Mouse (Mus musculus) lung, postnatal 14 days (tissue): ENCODE data around the gene B3gnt9.

ENCODE experiments used
- DNase-seq: peaks from one replicate; pipeline ENCODE4 v3.0.0; 2021

B3gnt9 gene

GRCm38 (mm10) chr8:105281821-105282220 lies 26.9 kb upstream of the B3gnt9 start:
- DNase-seq: peak; percentile 64

GRCm38 (mm10) chr8:105280567-105280966 lies 25.6 kb upstream of the B3gnt9 start:
- no peak for DNase-seq

GRCm38 (mm10) chr8:105278911-105279334 lies 24.0 kb upstream of the B3gnt9 start:
- DNase-seq: peak; percentile 82

- peak; percentile 67 for DNase-seq
These were observed 21.6 kb upstream of the B3gnt9 start for GRCm38 (mm10) chr8:105276292-105277120.

- DNase-seq: no peak
These were observed 20.9 kb upstream of the B3gnt9 start, which contains the start of gene Nol3 for GRCm38 (mm10) chr8:105275840-105276239. Nol3 (plus strand) TSS chr8:105276140.

GRCm38 (mm10) chr8:105275387-105275786 lies 20.4 kb upstream of the B3gnt9 start:
- DNase-seq: no peak

- DNase-seq: no peak
These were observed 15.9 kb upstream of the B3gnt9 start for GRCm38 (mm10) chr8:105270916-105271186.

GRCm38 (mm10) chr8:105270101-105270915 lies 15.4 kb upstream of the B3gnt9 start:
- no peak for DNase-seq

- DNase-seq: peak; percentile 75
These were observed 14.6 kb upstream of the B3gnt9 start, which contains the start of gene Hsf4 for GRCm38 (mm10) chr8:105269461-105269947. Hsf4 (plus strand) TSS chr8:105269801.

GRCm38 (mm10) chr8:105269075-105269458 lies 14.1 kb upstream of the B3gnt9 start:
- DNase-seq: peak; percentile 58

- DNase-seq: no peak
These were observed 13.6 kb upstream of the B3gnt9 start for GRCm38 (mm10) chr8:105268342-105269074.

GRCm38 (mm10) chr8:105266775-105267174 lies 11.8 kb upstream of the B3gnt9 start:
- no peak for DNase-seq

- no peak for DNase-seq
These were observed 10.2 kb upstream of the B3gnt9 start for GRCm38 (mm10) chr8:105265128-105265527.

- peak; percentile 80 for DNase-seq
These were observed 9.3 kb upstream of the B3gnt9 start, which contains the start of the genes Tradd and Fbxl8 for GRCm38 (mm10) chr8:105264024-105264982. Tradd (minus strand) TSS chr8:105264609. Fbxl8 (plus strand) TSS chr8:105264648.

GRCm38 (mm10) chr8:105263244-105263912 lies 8.4 kb upstream of the B3gnt9 start:
- DNase-seq: no peak

GRCm38 (mm10) chr8:105261326-105261980 lies 6.5 kb upstream of the B3gnt9 start:
- DNase-seq: no peak

GRCm38 (mm10) chr8:105260371-105261099 lies 5.6 kb upstream of the B3gnt9 start:
- DNase-seq: no peak

GRCm38 (mm10) chr8:105259721-105260320 lies 4.9 kb upstream of the B3gnt9 start:
- peak; percentile 85 for DNase-seq
